Mouse (Mus musculus) c-Kit-negative CD71-positive TER-119-positive erythroid progenitor cells, embryonic 14.5 days (primary cell): ENCODE measurements around the gene Ran.

ENCODE experiments used
- DNase-seq: peaks from one replicate; pipeline ENCODE4 v3.0.0-alpha.2; 2013; ENCODE audit warnings: low read depth, low spot score

Ran gene

GRCm38 (mm10) chr5:129063792-129064087, 43.9 kb downstream of the Ran start:
- DNase-seq = no peak

GRCm38 (mm10) chr5:129064186-129064585, 44.3 kb downstream of the Ran start:
- no peak for DNase-seq

DNA sequence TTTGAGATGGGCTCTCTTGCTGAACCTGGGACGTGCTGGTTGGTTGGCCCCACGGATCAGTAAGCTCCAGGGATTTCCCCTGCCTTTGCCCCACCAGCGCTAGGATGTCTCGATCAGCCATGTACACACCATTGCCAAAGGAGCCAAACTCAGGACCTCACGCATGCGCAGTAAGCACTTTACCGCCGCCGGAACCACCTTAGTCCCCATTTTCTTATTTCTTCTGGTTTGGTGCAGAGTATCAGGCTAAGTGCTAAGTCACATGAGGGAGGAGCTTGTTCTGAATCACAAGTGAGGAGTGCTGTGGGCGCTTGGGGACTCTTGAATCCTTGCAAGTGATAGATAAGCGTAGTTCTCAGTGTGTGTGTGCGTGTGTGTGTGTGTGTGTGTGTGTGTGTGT, 45.4 kb downstream of the Ran start:
- no peak for DNase-seq

- no peak for DNase-seq
Observed at GRCm38 (mm10) chr5:129065946-129066345, 46.1 kb downstream of the Ran start.

DNA sequence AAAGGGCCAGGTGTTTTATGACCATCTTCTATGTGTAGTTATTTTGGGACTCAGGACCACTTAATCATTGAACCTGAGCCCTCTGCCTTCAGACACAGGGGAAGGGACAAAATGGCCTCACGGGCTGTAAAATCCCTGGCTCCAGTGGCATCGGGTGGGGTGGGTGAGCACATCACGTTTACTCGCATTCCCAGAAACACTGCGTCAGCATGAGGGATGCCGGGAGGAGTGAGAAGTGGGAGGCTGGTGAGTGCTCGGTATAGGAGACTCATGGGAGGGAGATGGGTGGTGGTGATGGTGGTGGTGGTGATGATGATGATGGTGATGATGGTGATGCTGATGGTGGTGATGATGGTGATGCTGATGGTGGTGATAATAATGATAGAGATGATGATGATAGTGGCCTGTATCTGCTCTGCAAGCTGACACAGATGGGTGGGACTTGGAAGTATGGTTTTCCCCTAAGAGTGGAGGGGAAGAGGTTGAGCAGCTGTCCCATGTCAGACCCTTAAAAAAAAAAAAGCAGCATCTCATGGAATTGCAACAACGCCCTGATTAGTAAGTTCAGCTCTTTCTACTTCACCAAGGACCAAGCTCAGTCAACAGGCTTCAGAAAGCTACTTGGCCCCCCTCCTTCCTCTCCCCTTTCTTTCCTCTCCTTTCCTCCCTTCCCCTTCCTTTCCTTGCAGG, 46.8 kb downstream of the Ran start:
- no peak for DNase-seq

DNA sequence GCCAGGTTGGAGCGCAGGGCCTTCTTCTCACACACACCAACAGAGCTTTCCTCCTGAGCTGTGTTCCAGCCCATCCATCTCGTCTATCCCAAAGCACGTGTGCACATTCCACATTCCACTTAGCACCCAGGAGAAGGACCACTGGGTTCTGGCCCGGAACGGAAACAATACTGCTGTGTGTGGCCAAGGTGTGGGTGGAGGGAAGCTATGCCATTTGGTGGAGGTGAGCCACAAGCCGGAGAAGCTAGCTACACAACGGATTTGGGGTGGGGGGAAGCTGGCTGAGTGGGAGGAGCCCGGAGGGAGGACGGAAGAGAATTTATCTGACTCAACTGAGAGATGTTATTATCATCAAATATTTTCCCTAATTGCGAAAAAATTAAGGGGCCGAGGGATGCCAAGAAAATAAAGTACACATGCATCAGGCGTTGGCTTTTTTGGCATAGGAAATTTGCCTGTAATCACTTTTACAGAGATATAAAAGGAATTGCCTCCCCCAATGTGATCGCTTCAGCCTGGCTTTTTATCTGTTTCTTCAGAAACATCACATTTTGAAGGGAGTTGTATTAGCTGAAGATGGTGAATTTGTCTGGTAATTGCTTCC, 47.5 kb downstream of the Ran start:
- no peak for DNase-seq

GRCm38 (mm10) chr5:129071761-129072280, 52.0 kb downstream of the Ran start:
- DNase-seq = no peak

DNA sequence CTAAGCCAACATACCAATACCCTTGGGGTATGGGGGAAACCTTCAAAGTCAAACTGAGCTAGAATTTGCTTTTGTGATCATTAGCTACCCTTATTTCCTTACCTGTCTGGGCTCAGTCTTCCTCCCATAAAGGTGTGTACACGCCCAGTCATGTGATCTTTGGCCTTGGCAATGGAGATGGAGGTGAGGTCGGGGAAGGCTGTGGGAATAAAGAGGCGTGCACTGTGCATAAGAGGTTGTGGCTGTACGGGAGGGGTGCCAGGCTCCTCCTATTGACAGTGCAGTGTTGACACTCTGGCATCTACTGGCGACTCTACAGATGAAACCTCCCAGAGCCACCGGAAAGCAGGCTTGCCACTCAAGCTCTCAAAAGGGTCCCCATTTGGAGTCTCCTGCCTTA, 53.5 kb downstream of the Ran start:
- no peak for DNase-seq
